Mouse (Mus musculus): ENCODE data around the gene 1700008O03Rik.

DNA sequence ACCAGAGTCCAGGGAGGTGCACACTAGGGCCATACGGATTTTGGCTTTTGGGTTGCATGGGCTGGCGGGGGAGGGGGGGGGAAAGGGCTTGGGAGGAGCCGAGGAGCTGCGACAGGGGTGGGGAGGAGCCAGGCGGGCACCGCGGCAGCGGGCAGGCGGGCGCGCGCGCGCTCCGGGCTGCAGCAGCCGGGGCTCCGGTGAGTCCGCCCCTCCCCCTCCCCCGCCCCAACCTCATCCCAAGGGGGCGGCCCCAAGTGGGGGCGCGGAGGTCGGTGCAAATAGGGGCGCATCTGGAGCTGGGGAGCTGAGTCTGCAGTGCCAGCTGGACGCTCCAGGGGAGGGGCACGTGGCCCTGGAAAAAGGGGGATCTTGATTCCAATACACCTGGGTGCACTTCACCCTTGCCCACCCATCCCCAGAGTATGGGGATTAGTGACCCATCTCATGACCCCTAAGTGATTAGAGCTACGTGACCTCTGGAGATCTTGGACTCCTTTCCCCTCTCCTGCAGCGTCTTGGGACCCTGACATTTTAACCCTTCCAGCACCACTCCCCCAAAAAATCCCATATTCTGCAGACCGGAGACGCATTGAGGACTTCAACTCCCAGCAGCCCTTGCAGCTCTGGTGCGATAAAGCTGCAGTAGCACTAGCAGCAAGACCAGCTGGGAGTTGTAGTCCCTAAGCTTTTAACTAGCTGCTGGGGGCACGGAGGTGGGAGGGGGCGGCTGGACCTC lies 1.5 kb downstream of the 1700008O03Rik start, which contains the start of gene Syt3:
- TF ChIP-seq POLR2A (IDR thresholded peaks at IDR 0.05; ENCODE audit: low read depth, low read length) (no peak), CTCF (conservative IDR thresholded peaks at IDR 0.05; ENCODE audit: insufficient read depth, insufficient read length, low read depth, low read length) (no peak)

Data from kidney, adult 2 months (tissue).